Mouse (Mus musculus): ENCODE measurements around the gene Gm21616.
"Not testable (repeated sequence)": the region's sequence is repeated elsewhere in the genome, so short reads cannot be mapped to it uniquely, and the experiment has no call there.

Gm21616 gene

GRCm38 (mm10) chrX:125435242-125435641 lies at the start of gene Gm21616:
Gene Gm21616, plus strand, starts transcription at chrX:125435542.
- DNase-seq (ENCODE audit: low spot score) = not testable (repeated sequence)

Data from lung, postnatal 25 days (tissue).